Mouse (Mus musculus) neural tube, embryonic 11.5 days (tissue): ENCODE measurements at regions not wholly inside any gene's neighbourhood (a gene's known extent, or its start where the extent isn't known, plus 50 kb on each side); places are given as distances from the start of the nearest gene placed in this dataset.

Experiments
- ATAC-seq: fragments of 200-750 bp; cut with Nextera tagmentation; 2 replicates; pipeline ENCODE4 v1.8.0; 2017; ENCODE audit warnings: moderate number of reproducible peaks, mild to moderate bottlenecking, moderate TSS enrichment, moderate library complexity; ENCODE audit not compliant: insufficient read depth, low FRiP score, low TSS enrichment
- DNase-seq: peaks from one replicate; pipeline ENCODE4 v3.0.0-alpha.2; 2015; ENCODE audit warnings: low spot score
- H3K27ac ChIP-seq: fragments of 300-500 bp; sonication (generic); 2 replicates; pipeline ENCODE4 v1.5.1; 2014; ENCODE audit warnings: low read depth, mild to moderate bottlenecking, low read length
- H3K27me3 ChIP-seq: fragments of 300-500 bp; sonication (generic); 2 replicates; pipeline ENCODE4 v1.6.1; 2014; ENCODE audit warnings: mild to moderate bottlenecking, low read length, mixed read lengths; ENCODE audit not compliant: control insufficient read depth, insufficient read depth
- H3K36me3 ChIP-seq: fragments of 300-500 bp; sonication (generic); 2 replicates; pipeline ENCODE4 v1.6.1; 2014; ENCODE audit warnings: mild to moderate bottlenecking, low read length, moderate library complexity, mixed read lengths; ENCODE audit not compliant: control insufficient read depth, insufficient read depth
- H3K4me1 ChIP-seq: fragments of 300-500 bp; sonication (generic); 2 replicates; pipeline ENCODE4 v1.6.1; 2014; ENCODE audit warnings: low read length, mixed read lengths; ENCODE audit not compliant: control insufficient read depth, insufficient read depth
- H3K4me2 ChIP-seq: fragments of 300-500 bp; sonication (generic); 2 replicates; pipeline ENCODE4 v1.6.1; 2014; ENCODE audit warnings: low read depth, mild to moderate bottlenecking, moderate library complexity
- H3K4me3 ChIP-seq: fragments of 300-500 bp; sonication (generic); 2 replicates; pipeline ENCODE4 v1.5.1; 2014; ENCODE audit warnings: low read depth, low read length
- H3K9ac ChIP-seq: fragments of 300-500 bp; sonication (generic); 2 replicates; pipeline ENCODE4 v1.6.1; 2014; ENCODE audit warnings: mild to moderate bottlenecking, low read length
- H3K9me3 ChIP-seq: fragments of 300-500 bp; sonication (generic); 2 replicates; pipeline ENCODE4 v1.6.1; 2016; ENCODE audit warnings: low read length; ENCODE audit not compliant: control insufficient read depth
- WGBS: fragments of 180-500 bp; shearing (Covaris S2); extraction: QIAGEN DNeasy Blood & Tissue Kit; methylation state at CpG from one replicate; pipeline ENCODE4 v1.1.7; 2014; 5-methylcytosine and 5-hydroxymethylcytosine counted together

- 85% methylated on average over 2 of the region's 2 CpGs for WGBS
Measured at GRCm38 (mm10) chr9:17189552-17189951, 688.5 kb upstream of the Fat3 start.

GRCm38 (mm10) chr9:17168193-17168592 lies 667.1 kb upstream of the Fat3 start:
- H3K9ac ChIP-seq: no peak overlapping the region
- H3K27me3 ChIP-seq: no peaks in the 10 kb centered on the region
- no peaks in the 10 kb centered on the region for H3K36me3 ChIP-seq
- no peaks in the 10 kb centered on the region for H3K9me3 ChIP-seq
- no peak for DNase-seq
- no peak overlapping the region for H3K4me3 ChIP-seq
- no peak for ATAC-seq
- H3K4me2 ChIP-seq: no peak overlapping the region
- no peaks in the 10 kb centered on the region for H3K4me1 ChIP-seq
- no peak overlapping the region for H3K27ac ChIP-seq
- 77% methylated on average over 1 of the region's 1 CpGs for whole genome bisulfite sequencing

More at GRCm38 (mm10) chr9:17189552-17189951, 688.5 kb upstream of the Fat3 start:
- Histone ChIP-seq H3K4me2 (no peak overlapping the region), H3K27ac (no peak overlapping the region), H3K4me1 (no peaks in the 10 kb centered on the region), H3K9ac (no peak overlapping the region), H3K27me3 (no peaks in the 10 kb centered on the region), H3K9me3 (no peaks in the 10 kb centered on the region), H3K36me3 (no peaks in the 10 kb centered on the region), H3K4me3 (no peak overlapping the region)
- DNase-seq: no peak
- no peak for ATAC-seq

- DNase-seq: no peak
- Histone ChIP-seq H3K36me3 (no peaks in the 10 kb centered on the region), H3K9ac (no peak overlapping the region), H3K4me2 (no peak overlapping the region), H3K4me1 (no peaks in the 10 kb centered on the region), H3K27me3 (no peaks in the 10 kb centered on the region), H3K27ac (no peak overlapping the region), H3K4me3 (no peak overlapping the region), H3K9me3 (no peaks in the 10 kb centered on the region)
- WGBS: 86% methylated on average over 1 of the region's 1 CpGs
- ATAC-seq: no peak
Measured at GRCm38 (mm10) chr9:17166331-17166730, 665.2 kb upstream of the Fat3 start.

GRCm38 (mm10) chr9:17158481-17159366 lies 657.6 kb upstream of the Fat3 start:
- H3K9ac ChIP-seq: no peak overlapping the region
- H3K27ac ChIP-seq: no peak overlapping the region
- H3K4me2 ChIP-seq: no peak overlapping the region
- no peaks in the 10 kb centered on the region for H3K36me3 ChIP-seq
- no peak for ATAC-seq
- no peaks in the 10 kb centered on the region for H3K9me3 ChIP-seq
- no peaks in the 10 kb centered on the region for H3K27me3 ChIP-seq
- DNase-seq: no peak
- no peaks in the 10 kb centered on the region for H3K4me1 ChIP-seq
- H3K4me3 ChIP-seq: no peak overlapping the region
- WGBS: 57% methylated on average over 5 of the region's 5 CpGs

GRCm38 (mm10) chr9:17152369-17152768 lies 651.3 kb upstream of the Fat3 start:
- Histone ChIP-seq H3K27me3 (no peaks in the 10 kb centered on the region), H3K9me3 (no peaks in the 10 kb centered on the region), H3K36me3 (no peaks in the 10 kb centered on the region), H3K4me3 (no peak overlapping the region), H3K9ac (no peak overlapping the region), H3K4me2 (no peak overlapping the region), H3K27ac (no peak overlapping the region), H3K4me1 (no peaks in the 10 kb centered on the region)
- 78% methylated on average over 1 of the region's 1 CpGs for WGBS
- DNase-seq (no peak), ATAC-seq (no peak)

GRCm38 (mm10) chr9:17149424-17149823 lies 648.3 kb upstream of the Fat3 start:
- Histone ChIP-seq H3K9me3 (no peaks in the 10 kb centered on the region), H3K4me1 (no peaks in the 10 kb centered on the region), H3K4me3 (no peak overlapping the region), H3K27me3 (no peaks in the 10 kb centered on the region), H3K36me3 (no peaks in the 10 kb centered on the region), H3K9ac (no peak overlapping the region), H3K27ac (no peak overlapping the region), H3K4me2 (no peak overlapping the region)
- DNase-seq (no peak), ATAC-seq (no peak)
- WGBS: 61% methylated on average over 2 of the region's 2 CpGs
